Mouse (Mus musculus) heart, embryonic 10.5 days (tissue): ENCODE measurements around the gene Pgghg. TPM values are rescaled to one million over a fixed set of nuclear protein-coding genes. Genes with fewer than 3 reads are reported as not detected.
A peak's percentile ranks its signal among the peaks of the same experiment; 100 is the strongest.

Source experiments
- DNase-seq: peaks from one replicate; pipeline ENCODE4 v3.0.0-alpha.2; 2017; ENCODE audit warnings: low spot score
- H3K27ac ChIP-seq: fragments of 300-500 bp; sonication (generic); 2 replicates; pipeline ENCODE4 v1.5.1; 2016; ENCODE audit warnings: mild to moderate bottlenecking
- H3K27me3 ChIP-seq: fragments of 300-500 bp; sonication (generic); 2 replicates; pipeline ENCODE4 v1.6.1; 2016; ENCODE audit warnings: mild to moderate bottlenecking; ENCODE audit not compliant: poor library complexity, insufficient read depth, severe bottlenecking
- H3K36me3 ChIP-seq: fragments of 300-500 bp; sonication (generic); 2 replicates; pipeline ENCODE4 v1.6.1; 2016; ENCODE audit warnings: mild to moderate bottlenecking, moderate library complexity
- H3K4me1 ChIP-seq: fragments of 300-500 bp; sonication (generic); 2 replicates; pipeline ENCODE4 v1.6.1; 2016; ENCODE audit warnings: mild to moderate bottlenecking
- H3K4me3 ChIP-seq: fragments of 300-500 bp; sonication (generic); 2 replicates; pipeline ENCODE4 v1.5.1; 2016; ENCODE audit warnings: mild to moderate bottlenecking, moderate library complexity
- H3K9me3 ChIP-seq: fragments of 300-500 bp; sonication (generic); 2 replicates; pipeline ENCODE4 v1.6.1; 2016; ENCODE audit warnings: mild to moderate bottlenecking, moderate library complexity
- WGBS: fragments of 180-500 bp; shearing (Covaris S2); methylation state at CpG from one replicate; pipeline ENCODE4 v1.1.7; 2016; 5-methylcytosine and 5-hydroxymethylcytosine counted together
- polyA plus RNA-seq: library from polyadenylated mRNA; unstranded; fragments of >200 nt; fragmentation: Nextera tagmentation; extraction: Ambion mirVana; gene quantifications from 2 replicates; pipeline ENCODE4 v1.2.1, GENCODE M21; 2016

Gene Pgghg
- polyA plus RNA-seq, 1 experiment from 2014 or later: 16.1 TPM

- WGBS: 3% methylated on average over 19 of the region's 19 CpGs
- DNase-seq: peak; percentile 91
- H3K9me3 ChIP-seq: no peaks in the 10 kb centered on the region
- peaks cover 15% of the 10 kb centered on the region; the same call in 1 of the 2 replicates for H3K27me3 ChIP-seq
- peak overlapping the region; percentile 57 for H3K4me3 ChIP-seq
- H3K27ac ChIP-seq: peak overlapping the region; percentile 63; the same call in 1 of the 2 replicates
- peaks cover 6% of the 10 kb centered on the region; the same call in 1 of the 2 replicates for H3K4me1 ChIP-seq
- no peaks in the 10 kb centered on the region for H3K36me3 ChIP-seq
These were observed 32.5 kb upstream of the Pgghg start for GRCm38 (mm10) chr7:140908634-140909107.

GRCm38 (mm10) chr7:140912293-140912692 is 28.9 kb upstream of the Pgghg start:
- Histone ChIP-seq H3K9me3 (no peaks in the 10 kb centered on the region), H3K36me3 (no peaks in the 10 kb centered on the region), H3K4me1 (peaks cover 6% of the 10 kb centered on the region; the same call in 1 of the 2 replicates), H3K4me3 (no peak overlapping the region), H3K27ac (no peak overlapping the region), H3K27me3 (peaks cover 10% of the 10 kb centered on the region; the same call in 1 of the 2 replicates)
- 55% methylated on average over 3 of the region's 3 CpGs for WGBS
- no peak for DNase-seq

- Histone ChIP-seq H3K9me3 (no peaks in the 10 kb centered on the region), H3K27me3 (peaks cover 17% of the 10 kb centered on the region), H3K4me1 (peaks cover 6% of the 10 kb centered on the region; the same call in 1 of the 2 replicates), H3K36me3 (no peaks in the 10 kb centered on the region), H3K4me3 (no peak overlapping the region), H3K27ac (no peak overlapping the region)
- 70% methylated on average over 5 of the region's 5 CpGs for WGBS
- DNase-seq: no peak
These were observed 28.2 kb upstream of the Pgghg start for GRCm38 (mm10) chr7:140912846-140913482.

- Histone ChIP-seq H3K27ac (no peak overlapping the region), H3K36me3 (no peaks in the 10 kb centered on the region), H3K4me3 (no peak overlapping the region), H3K4me1 (no peaks in the 10 kb centered on the region; the same call in 1 of the 2 replicates), H3K9me3 (no peaks in the 10 kb centered on the region), H3K27me3 (peaks cover 25% of the 10 kb centered on the region)
- 85% methylated on average over 8 of the region's 8 CpGs for WGBS
- DNase-seq: no peak
These were observed 27.0 kb upstream of the Pgghg start for GRCm38 (mm10) chr7:140914031-140914690.

GRCm38 (mm10) chr7:140919911-140920310 is 21.3 kb upstream of the Pgghg start:
- Histone ChIP-seq H3K9me3 (no peaks in the 10 kb centered on the region), H3K4me3 (no peak overlapping the region), H3K27me3 (peaks cover 80% of the 10 kb centered on the region), H3K36me3 (no peaks in the 10 kb centered on the region), H3K4me1 (peaks cover 19% of the 10 kb centered on the region), H3K27ac (no peak overlapping the region)
- WGBS: 44% methylated on average over 4 of the region's 4 CpGs
- no peak for DNase-seq

- Histone ChIP-seq H3K9me3 (no peaks in the 10 kb centered on the region), H3K27ac (no peak within 1 kb of the TSS), H3K27me3 (peaks cover 86% of the 10 kb centered on the region), H3K36me3 (no peaks in the 10 kb centered on the region), H3K4me1 (peaks cover 19% of the 10 kb centered on the region), H3K4me3 (no peak within 1 kb of the TSS)
- 69% methylated on average over 8 of the region's 8 CpGs for WGBS
- DNase-seq: no peak
These were observed 20.7 kb upstream of the Pgghg start, which contains the start of gene Nlrp6 for GRCm38 (mm10) chr7:140920418-140921029. Gene Nlrp6 (plus strand): TSS chr7:140920902.

GRCm38 (mm10) chr7:140921225-140921975 is 19.8 kb upstream of the Pgghg start:
- Histone ChIP-seq H3K4me3 (no peak overlapping the region), H3K27ac (no peak overlapping the region), H3K27me3 (peaks cover 90% of the 10 kb centered on the region), H3K36me3 (no peaks in the 10 kb centered on the region), H3K4me1 (peaks cover 19% of the 10 kb centered on the region), H3K9me3 (no peaks in the 10 kb centered on the region)
- no peak for DNase-seq
- 28% methylated on average over 22 of the region's 22 CpGs for WGBS

GRCm38 (mm10) chr7:140922398-140923069 is 18.7 kb upstream of the Pgghg start:
- peaks cover 95% of the 10 kb centered on the region for H3K27me3 ChIP-seq
- H3K4me3 ChIP-seq: peak overlapping the region; percentile 53
- H3K4me1 ChIP-seq: peaks cover 19% of the 10 kb centered on the region
- H3K27ac ChIP-seq: no peak overlapping the region
- no peaks in the 10 kb centered on the region for H3K9me3 ChIP-seq
- DNase-seq: no peak
- WGBS: 1% methylated on average over 49 of the region's 49 CpGs
- no peaks in the 10 kb centered on the region for H3K36me3 ChIP-seq

GRCm38 (mm10) chr7:140923070-140923775 is 18.0 kb upstream of the Pgghg start:
- Histone ChIP-seq H3K27me3 (peaks cover 92% of the 10 kb centered on the region), H3K36me3 (no peaks in the 10 kb centered on the region), H3K4me1 (peaks cover 19% of the 10 kb centered on the region), H3K4me3 (peak overlapping the region; percentile 53), H3K9me3 (no peaks in the 10 kb centered on the region), H3K27ac (no peak overlapping the region)
- DNase-seq: no peak
- 25% methylated on average over 30 of the region's 30 CpGs for WGBS

GRCm38 (mm10) chr7:140927181-140927580 is 14.0 kb upstream of the Pgghg start:
- DNase-seq: no peak
- Histone ChIP-seq H3K4me1 (peaks cover 12% of the 10 kb centered on the region), H3K36me3 (no peaks in the 10 kb centered on the region), H3K27ac (no peak overlapping the region), H3K9me3 (no peaks in the 10 kb centered on the region), H3K4me3 (no peak overlapping the region), H3K27me3 (peaks cover 62% of the 10 kb centered on the region)
- 76% methylated on average over 6 of the region's 6 CpGs for WGBS

- no peak overlapping the region for H3K27ac ChIP-seq
- H3K9me3 ChIP-seq: no peaks in the 10 kb centered on the region
- H3K4me1 ChIP-seq: peaks cover 26% of the 10 kb centered on the region
- no peaks in the 10 kb centered on the region for H3K36me3 ChIP-seq
- H3K4me3 ChIP-seq: no peak overlapping the region
- DNase-seq: no peak
- H3K27me3 ChIP-seq: peaks cover 13% of the 10 kb centered on the region; the same call in 1 of the 2 replicates
- WGBS: 36% methylated on average over 3 of the region's 3 CpGs
These were observed 2.8 kb upstream of the Pgghg start for GRCm38 (mm10) chr7:140938436-140938835.
